Mouse (Mus musculus) G1E-ER4 (cell line): ENCODE measurements at regions not wholly inside any gene's neighbourhood (a gene's known extent, or its start where the extent isn't known, plus 50 kb on each side); places are given as distances from the start of the nearest gene placed in this dataset.

Source experiments
- GATA1 ChIP-seq: IDR thresholded peaks from one replicate; pipeline ENCODE4 v1.8.0; 2012; ENCODE audit warnings: low read length, inconsistent platforms

- TF ChIP-seq GATA1: peak; percentile 37
Observed at GRCm38 (mm10) chr8:52704055-52704454, 807.5 kb upstream of the Aga start.

DNA sequence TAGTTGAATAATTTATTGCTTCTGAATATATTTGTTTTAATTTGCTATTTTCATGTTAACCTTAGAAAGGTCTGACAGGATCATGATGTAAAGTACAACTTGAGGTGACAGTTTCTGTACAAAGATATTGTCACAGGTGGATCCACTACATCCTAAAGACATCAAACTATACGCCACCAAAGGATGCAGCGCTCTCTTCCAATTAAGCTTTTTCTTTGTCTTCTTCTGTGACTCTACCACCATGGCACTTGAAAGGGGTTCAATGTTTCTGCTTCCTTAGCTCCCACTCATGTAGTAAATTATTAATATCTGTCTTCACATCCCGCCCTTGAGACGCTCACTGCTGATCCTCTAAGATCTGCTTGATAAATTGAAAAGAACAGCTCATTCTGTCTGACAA, 779.4 kb upstream of the Aga start:
- TF ChIP-seq GATA1: no peak
